Mouse (Mus musculus): ENCODE results near the gene Mrps5. TPM values are rescaled to one million over a fixed set of nuclear protein-coding genes. Genes with fewer than 3 reads are reported as not detected.

Mrps5 gene
- polyA plus RNA-seq (2014; fragmentation: Nextera tagmentation; extraction: Ambion mirVana): 148 TPM in 2 replicates

DNA sequence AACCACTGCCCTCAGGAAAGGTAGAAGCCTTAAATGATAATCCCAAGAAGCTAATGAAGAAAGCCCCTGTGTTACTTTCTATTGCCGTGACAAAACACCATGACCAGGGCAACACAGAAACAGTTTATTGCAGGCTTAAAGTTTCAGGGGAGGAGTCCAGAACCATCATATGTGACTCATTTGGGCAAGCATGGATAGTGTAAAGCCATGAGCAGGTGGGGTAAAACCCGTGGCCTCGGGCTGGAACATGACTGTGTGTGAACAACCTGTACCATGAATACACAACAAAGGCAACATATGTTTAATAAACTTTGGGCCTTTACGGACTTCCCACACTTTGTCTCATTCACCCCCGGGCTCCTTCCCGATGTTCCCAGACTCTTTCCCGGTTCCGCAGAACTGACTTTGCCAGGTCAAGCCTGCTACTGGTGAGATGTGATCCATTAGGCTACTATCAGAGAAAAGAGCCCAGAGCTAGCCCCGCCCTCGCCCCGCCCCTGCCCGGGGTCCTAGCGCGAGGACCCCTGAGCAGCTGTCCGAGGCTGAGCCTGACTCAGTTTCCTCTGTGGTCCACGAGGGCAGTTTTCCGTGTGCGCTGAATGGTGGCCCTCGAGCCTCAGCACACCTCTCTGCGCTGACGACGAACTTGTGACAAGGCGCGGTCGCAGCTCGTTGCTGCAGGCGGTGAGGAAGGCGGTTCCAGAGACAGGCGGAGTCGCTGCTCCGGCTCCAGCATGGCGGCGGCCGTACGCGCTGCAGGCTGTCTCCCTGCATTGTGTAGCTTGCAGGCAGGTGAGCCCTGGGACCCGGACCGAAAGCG, at the start of gene Mrps5, which contains the start of gene Zfp661:
Gene Mrps5, plus strand, starts transcription at position 529 of the 820 bp plus-strand sequence.
Gene Zfp661, minus strand, starts transcription at position 401 of the 820 bp plus-strand sequence.
- DNase-seq: peak; percentile 92
- WGBS: 4% methylated on average over 39 of the region's 39 CpGs

GRCm38 (mm10) chr2:127537548-127537947, 49.5 kb upstream of the Mrps5 start:
- no peak for DNase-seq
- Histone ChIP-seq H3K9me3 (ENCODE audit: control insufficient read depth, low read length) (no peaks in the 10 kb centered on the region), H3K36me3 (ENCODE audit: control insufficient read depth, insufficient read depth, low read length) (no peaks in the 10 kb centered on the region), H3K27ac (replicated peaks; ENCODE audit: low read depth, low read length) (no peak overlapping the region), H3K9ac (replicated peaks; ENCODE audit: low read length) (no peak overlapping the region), H3K4me2 (ENCODE audit: low read length) (no peak overlapping the region), H3K27me3 (ENCODE audit: control insufficient read depth, insufficient read depth, low read length) (peaks cover 28% of the 10 kb centered on the region), H3K4me3 (replicated peaks; ENCODE audit: low read depth, low read length) (no peak overlapping the region), H3K4me1 (ENCODE audit: control insufficient read depth, insufficient read depth, low read length) (0 out of 2 replicates have a peak, but pooled peaks cover 3% of the 10 kb centered on the region)
- no peak for ATAC-seq (ENCODE audit: low FRiP score, low TSS enrichment)
- 70% methylated on average over 3 of the region's 3 CpGs for WGBS

More for the DNA sequence above, at the start of gene Mrps5, which contains the start of gene Zfp661:
- Histone ChIP-seq H3K9me3 (ENCODE audit: control insufficient read depth, low read length) (no peaks in the 10 kb centered on the region), H3K4me3 (replicated peaks; ENCODE audit: low read depth, low read length) (peak within 1 kb of the TSS; percentile 95), H3K9ac (replicated peaks; ENCODE audit: low read length) (peak within 1 kb of the TSS; percentile 86), H3K4me1 (ENCODE audit: control insufficient read depth, insufficient read depth, low read length) (peaks cover 21% of the 10 kb centered on the region), H3K36me3 (ENCODE audit: control insufficient read depth, insufficient read depth, low read length) (peaks cover 8% of the 10 kb centered on the region; the same call in 1 of the 2 replicates), H3K27ac (replicated peaks; ENCODE audit: low read depth, low read length) (peak within 1 kb of the TSS; percentile 95), H3K27me3 (ENCODE audit: control insufficient read depth, insufficient read depth, low read length) (no peaks in the 10 kb centered on the region), H3K4me2 (ENCODE audit: low read length) (peak within 1 kb of the TSS; percentile 82)
- ATAC-seq (ENCODE audit: low FRiP score, low TSS enrichment): peak; percentile 87

- 29% methylated on average over 4 of the region's 4 CpGs for WGBS
- peaks cover 31% of the 10 kb centered on the region for H3K27me3 ChIP-seq (ENCODE audit: control insufficient read depth, insufficient read depth, low read length)
- no peak overlapping the region for H3K9ac ChIP-seq (replicated peaks; ENCODE audit: low read length)
- DNase-seq (peak; percentile 39), ATAC-seq (ENCODE audit: low FRiP score, low TSS enrichment) (no peak)
- no peak overlapping the region for H3K27ac ChIP-seq (replicated peaks; ENCODE audit: low read depth, low read length)
- H3K4me1 ChIP-seq (ENCODE audit: control insufficient read depth, insufficient read depth, low read length): 0 out of 2 replicates have a peak, but pooled peaks cover 3% of the 10 kb centered on the region
- no peaks in the 10 kb centered on the region for H3K9me3 ChIP-seq (ENCODE audit: control insufficient read depth, low read length)
- no peak overlapping the region for H3K4me3 ChIP-seq (replicated peaks; ENCODE audit: low read depth, low read length)
- H3K4me2 ChIP-seq (ENCODE audit: low read length): no peak overlapping the region
- no peaks in the 10 kb centered on the region for H3K36me3 ChIP-seq (ENCODE audit: control insufficient read depth, insufficient read depth, low read length)
These were observed 47.5 kb upstream of the Mrps5 start for GRCm38 (mm10) chr2:127539494-127539893.

DNA sequence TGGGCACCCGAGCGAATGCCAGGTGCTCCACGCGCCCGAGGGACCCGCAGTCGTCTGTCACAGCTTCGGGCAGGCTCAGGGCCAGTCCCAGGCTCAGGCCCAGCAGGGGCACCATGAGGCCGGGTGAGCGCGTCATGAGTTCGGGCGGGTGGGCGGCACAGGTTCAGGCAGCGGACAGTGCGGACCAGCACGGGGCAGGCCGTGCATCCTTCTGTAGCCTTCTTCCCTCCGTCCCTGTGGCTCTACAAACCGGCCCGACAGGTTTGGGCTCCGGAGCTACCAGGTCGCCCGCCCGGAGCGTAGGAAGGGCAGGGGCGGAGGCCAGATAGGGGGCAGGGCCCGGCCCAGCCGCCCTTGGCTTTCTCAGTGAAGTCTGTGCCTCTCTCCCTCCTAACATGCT, 45.8 kb upstream of the Mrps5 start, which contains the start of gene Prom2:
Gene Prom2, minus strand, starts transcription at position 283 of the 400 bp plus-strand sequence.
- Histone ChIP-seq H3K27ac (replicated peaks; ENCODE audit: low read depth, low read length) (no peak within 1 kb of the TSS), H3K4me2 (ENCODE audit: low read length) (0 out of 2 replicates have a peak within 1 kb of the TSS, but pooled peaks have one; percentile 19), H3K4me3 (replicated peaks; ENCODE audit: low read depth, low read length) (no peak within 1 kb of the TSS), H3K27me3 (ENCODE audit: control insufficient read depth, insufficient read depth, low read length) (peaks cover 31% of the 10 kb centered on the region), H3K9me3 (ENCODE audit: control insufficient read depth, low read length) (no peaks in the 10 kb centered on the region), H3K36me3 (ENCODE audit: control insufficient read depth, insufficient read depth, low read length) (no peaks in the 10 kb centered on the region), H3K9ac (replicated peaks; ENCODE audit: low read length) (no peak within 1 kb of the TSS; the same call in 1 of the 2 replicates), H3K4me1 (ENCODE audit: control insufficient read depth, insufficient read depth, low read length) (0 out of 2 replicates have a peak, but pooled peaks cover 3% of the 10 kb centered on the region)
- DNase-seq: no peak
- ATAC-seq (ENCODE audit: low FRiP score, low TSS enrichment): no peak
- 5% methylated on average over 29 of the region's 29 CpGs for WGBS

GRCm38 (mm10) chr2:127541697-127542096, 45.3 kb upstream of the Mrps5 start:
- WGBS: 88% methylated on average over 2 of the region's 2 CpGs
- no peak for ATAC-seq (ENCODE audit: low FRiP score, low TSS enrichment)
- Histone ChIP-seq H3K9me3 (ENCODE audit: control insufficient read depth, low read length) (no peaks in the 10 kb centered on the region), H3K36me3 (ENCODE audit: control insufficient read depth, insufficient read depth, low read length) (no peaks in the 10 kb centered on the region), H3K4me3 (replicated peaks; ENCODE audit: low read depth, low read length) (no peak overlapping the region), H3K9ac (replicated peaks; ENCODE audit: low read length) (no peak overlapping the region), H3K4me2 (ENCODE audit: low read length) (no peak overlapping the region), H3K27ac (replicated peaks; ENCODE audit: low read depth, low read length) (no peak overlapping the region), H3K27me3 (ENCODE audit: control insufficient read depth, insufficient read depth, low read length) (peaks cover 31% of the 10 kb centered on the region), H3K4me1 (ENCODE audit: control insufficient read depth, insufficient read depth, low read length) (0 out of 2 replicates have a peak, but pooled peaks cover 3% of the 10 kb centered on the region)
- no peak for DNase-seq

DNA sequence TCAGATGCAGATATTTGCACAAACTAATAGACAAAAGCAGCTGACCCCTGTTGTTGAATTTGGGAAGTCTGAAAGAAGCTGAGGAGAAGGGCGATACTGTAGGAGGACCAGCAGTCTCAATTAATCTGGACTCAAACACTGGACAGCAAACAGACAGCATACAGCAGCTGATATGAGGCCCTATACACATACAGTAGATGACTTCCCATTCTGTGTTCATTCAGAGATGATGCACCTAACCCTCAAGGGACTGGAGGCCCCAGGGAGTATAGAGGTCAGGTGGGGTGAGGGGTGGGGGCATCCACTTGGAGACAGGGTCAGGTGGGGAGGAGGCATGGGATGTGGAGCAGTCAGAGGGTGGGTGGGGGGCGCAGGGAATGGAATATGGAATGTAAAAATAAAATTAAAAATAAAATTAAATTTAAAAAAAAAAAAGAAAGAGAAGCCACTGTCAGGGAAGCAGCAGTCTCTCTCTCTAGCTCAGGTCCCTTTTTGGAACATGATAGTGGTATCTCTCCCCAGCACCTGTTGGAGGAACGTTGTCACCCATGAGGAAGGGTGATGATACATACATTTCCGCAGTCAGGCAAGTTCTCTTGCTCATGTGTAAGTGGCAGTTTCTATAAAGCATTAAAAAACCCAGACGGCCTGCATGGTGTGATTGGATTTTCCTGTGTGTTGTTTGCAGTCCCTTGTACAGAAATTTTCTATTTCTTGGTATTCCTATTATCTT, 38.5 kb upstream of the Mrps5 start:
- H3K4me2 ChIP-seq (ENCODE audit: low read length): no peak overlapping the region
- no peaks in the 10 kb centered on the region for H3K27me3 ChIP-seq (ENCODE audit: control insufficient read depth, insufficient read depth, low read length)
- H3K27ac ChIP-seq (replicated peaks; ENCODE audit: low read depth, low read length): no peak overlapping the region
- H3K36me3 ChIP-seq (ENCODE audit: control insufficient read depth, insufficient read depth, low read length): no peaks in the 10 kb centered on the region
- ATAC-seq (ENCODE audit: low FRiP score, low TSS enrichment) (no peak), DNase-seq (no peak)
- no peaks in the 10 kb centered on the region for H3K4me1 ChIP-seq (ENCODE audit: control insufficient read depth, insufficient read depth, low read length)
- 79% methylated on average over 5 of the region's 5 CpGs for WGBS
- no peak overlapping the region for H3K9ac ChIP-seq (replicated peaks; ENCODE audit: low read length)
- no peaks in the 10 kb centered on the region for H3K9me3 ChIP-seq (ENCODE audit: control insufficient read depth, low read length)
- H3K4me3 ChIP-seq (replicated peaks; ENCODE audit: low read depth, low read length): no peak overlapping the region

GRCm38 (mm10) chr2:127549711-127550110, 37.3 kb upstream of the Mrps5 start:
- no peak for DNase-seq
- ATAC-seq (ENCODE audit: low FRiP score, low TSS enrichment): no peak

GRCm38 (mm10) chr2:127550446-127550845, 36.6 kb upstream of the Mrps5 start:
- Histone ChIP-seq H3K4me2 (ENCODE audit: low read length) (no peak overlapping the region), H3K4me1 (ENCODE audit: control insufficient read depth, insufficient read depth, low read length) (no peaks in the 10 kb centered on the region), H3K36me3 (ENCODE audit: control insufficient read depth, insufficient read depth, low read length) (no peaks in the 10 kb centered on the region), H3K4me3 (replicated peaks; ENCODE audit: low read depth, low read length) (no peak overlapping the region), H3K27ac (replicated peaks; ENCODE audit: low read depth, low read length) (no peak overlapping the region), H3K9me3 (ENCODE audit: control insufficient read depth, low read length) (no peaks in the 10 kb centered on the region), H3K27me3 (ENCODE audit: control insufficient read depth, insufficient read depth, low read length) (no peaks in the 10 kb centered on the region), H3K9ac (replicated peaks; ENCODE audit: low read length) (no peak overlapping the region)
- DNase-seq: no peak
- no peak for ATAC-seq (ENCODE audit: low FRiP score, low TSS enrichment)
- 72% methylated on average over 1 of the region's 1 CpGs for WGBS

More at GRCm38 (mm10) chr2:127549711-127550110, 37.3 kb upstream of the Mrps5 start:
- H3K27ac ChIP-seq (replicated peaks; ENCODE audit: low read depth, low read length): no peak overlapping the region
- no peaks in the 10 kb centered on the region for H3K9me3 ChIP-seq (ENCODE audit: control insufficient read depth, low read length)
- H3K4me3 ChIP-seq (replicated peaks; ENCODE audit: low read depth, low read length): no peak overlapping the region
- H3K27me3 ChIP-seq (ENCODE audit: control insufficient read depth, insufficient read depth, low read length): no peaks in the 10 kb centered on the region
- no peak overlapping the region for H3K9ac ChIP-seq (replicated peaks; ENCODE audit: low read length)
- H3K36me3 ChIP-seq (ENCODE audit: control insufficient read depth, insufficient read depth, low read length): no peaks in the 10 kb centered on the region
- no peak overlapping the region for H3K4me2 ChIP-seq (ENCODE audit: low read length)
- H3K4me1 ChIP-seq (ENCODE audit: control insufficient read depth, insufficient read depth, low read length): no peaks in the 10 kb centered on the region
